Mouse (Mus musculus): ENCODE measurements around the gene Ankrd39. TPM values are rescaled to one million over a fixed set of nuclear protein-coding genes. Genes with fewer than 3 reads are reported as not detected.

Ankrd39 gene
- polyA plus RNA-seq, 1 experiment = 22.1 TPM

DNA sequence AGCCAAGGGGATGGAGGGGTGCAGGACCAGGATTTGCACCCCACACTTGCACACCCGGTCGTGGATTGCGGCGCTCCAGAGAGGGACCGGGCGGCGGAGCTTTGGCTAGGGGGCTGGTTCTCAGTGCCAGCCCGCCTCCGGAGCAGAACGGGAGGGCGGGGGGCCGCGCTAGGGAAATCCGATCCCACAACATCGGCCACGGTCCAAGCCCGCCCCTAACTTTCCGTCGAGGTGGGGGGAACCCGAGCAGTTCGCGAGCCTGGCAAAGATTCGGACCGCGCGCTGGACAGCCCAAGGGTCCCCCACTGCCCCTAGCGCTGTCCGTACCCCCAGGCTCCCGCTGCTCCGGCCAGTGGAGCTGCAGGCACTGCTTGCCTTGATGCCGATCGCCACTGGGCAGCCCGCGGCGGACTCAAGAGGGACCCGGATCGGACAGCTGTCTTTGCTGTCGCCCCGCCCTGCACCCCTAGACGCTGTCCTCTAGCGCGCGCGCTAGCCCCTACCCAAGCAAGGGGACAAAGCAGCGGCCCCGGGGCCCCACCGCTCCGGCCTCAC is 10.3 kb upstream of the Ankrd39 start:
- peak; percentile 59; the same call in 1 of the 2 replicates for TF ChIP-seq POLR2A (IDR thresholded peaks at IDR 0.05; ENCODE audit: borderline replicate concordance, extremely low read depth, low read depth, low read length)
- no peak for TF ChIP-seq CTCF (IDR thresholded peaks at IDR 0.05; ENCODE audit: insufficient read depth, low read length)
- peaks cover 29% of the 10 kb centered on the region for H3K4me1 ChIP-seq (ENCODE audit: control insufficient read depth, insufficient read depth, low read length)
- peak overlapping the region; percentile 96 for H3K4me3 ChIP-seq (replicated peaks; ENCODE audit: extremely low read depth, low read depth, low read length)
- peak; percentile 79 for DNase-seq
- 0% methylated on average over 48 of the region's 48 CpGs for WGBS

DNA sequence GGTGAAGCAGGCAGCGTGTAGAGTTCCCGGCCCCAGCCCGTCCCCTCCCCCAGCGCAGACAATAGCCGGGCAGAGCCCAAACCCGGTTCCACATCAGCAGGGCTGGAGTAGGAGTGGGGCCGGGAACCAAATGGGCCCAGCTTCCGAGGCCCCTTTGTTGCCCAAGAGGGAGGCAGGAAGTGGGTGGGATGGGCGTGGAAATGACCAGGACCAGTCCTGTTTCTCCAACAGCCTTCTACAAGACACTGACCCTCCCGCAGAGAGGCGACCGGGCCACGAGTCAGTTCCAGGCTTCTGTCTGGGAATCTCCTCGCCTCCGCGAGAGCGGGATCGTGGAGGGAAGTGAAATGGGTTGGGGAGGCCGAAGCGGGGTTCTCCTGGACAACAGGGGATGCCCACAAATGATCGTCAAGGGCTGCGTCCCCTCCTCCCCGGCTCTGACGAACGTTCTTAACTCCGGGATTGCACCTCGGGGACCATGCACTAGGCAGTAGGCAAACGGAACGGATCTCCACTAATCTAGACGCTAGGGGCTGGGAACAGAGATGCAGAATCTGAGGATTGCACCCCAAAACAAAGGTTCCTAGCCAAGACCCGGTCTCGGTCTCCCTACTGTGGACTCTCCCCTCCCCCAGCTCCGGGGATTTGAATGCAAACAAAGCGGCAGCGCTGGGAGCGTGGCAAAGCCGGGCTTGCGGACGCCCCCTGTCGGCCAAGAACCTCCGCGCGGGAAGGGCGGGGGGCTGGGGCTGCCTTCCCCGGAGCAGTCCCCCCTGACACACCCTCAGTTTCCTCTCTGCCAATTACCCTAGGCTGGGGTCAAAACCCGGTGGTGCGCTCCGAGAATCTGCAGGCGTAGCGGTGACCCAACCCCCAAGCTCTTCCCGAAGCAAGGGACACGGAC is 9.6 kb upstream of the Ankrd39 start:
- DNase-seq = peak; percentile 92
- peak overlapping the region; percentile 96 for H3K4me3 ChIP-seq (replicated peaks; ENCODE audit: extremely low read depth, low read depth, low read length)
- TF ChIP-seq CTCF (IDR thresholded peaks at IDR 0.05; ENCODE audit: insufficient read depth, low read length) = peak; percentile 20; the same call in 1 of the 2 replicates
- peak; percentile 99 for TF ChIP-seq POLR2A (IDR thresholded peaks at IDR 0.05; ENCODE audit: borderline replicate concordance, extremely low read depth, low read depth, low read length)
- WGBS = under 1% methylated on average over 52 of the region's 52 CpGs
- peaks cover 29% of the 10 kb centered on the region for H3K4me1 ChIP-seq (ENCODE audit: control insufficient read depth, insufficient read depth, low read length)

DNA sequence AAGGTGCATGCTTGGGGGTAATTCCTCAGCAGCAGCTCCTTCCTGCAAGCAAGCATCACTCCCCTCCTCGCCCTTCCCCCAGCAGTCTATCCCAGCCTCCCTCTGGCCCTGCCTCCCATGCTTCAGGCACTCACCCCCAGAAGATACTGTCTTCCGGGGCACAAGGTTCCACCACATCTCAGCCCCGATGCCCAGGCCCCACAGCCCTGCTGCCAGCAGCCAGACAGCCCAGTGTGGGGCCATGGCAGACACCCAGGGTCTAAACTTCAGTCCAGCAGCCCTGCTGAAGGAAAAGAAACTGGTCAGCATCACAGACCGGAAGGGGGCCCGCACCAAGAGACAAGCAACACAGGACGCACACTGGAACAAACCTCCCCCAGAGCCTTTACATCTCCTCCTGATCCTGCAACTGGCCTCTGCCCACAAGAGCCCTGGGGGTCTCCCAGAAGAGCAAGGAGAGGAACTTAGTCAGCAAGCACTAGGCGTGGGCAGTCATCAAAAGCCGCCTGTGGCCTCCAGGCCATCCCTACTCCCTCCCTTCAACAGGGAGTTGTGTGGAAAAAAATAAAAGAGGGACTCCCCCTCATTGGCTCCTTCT is 8.7 kb upstream of the Ankrd39 start:
- DNase-seq = no peak

DNA sequence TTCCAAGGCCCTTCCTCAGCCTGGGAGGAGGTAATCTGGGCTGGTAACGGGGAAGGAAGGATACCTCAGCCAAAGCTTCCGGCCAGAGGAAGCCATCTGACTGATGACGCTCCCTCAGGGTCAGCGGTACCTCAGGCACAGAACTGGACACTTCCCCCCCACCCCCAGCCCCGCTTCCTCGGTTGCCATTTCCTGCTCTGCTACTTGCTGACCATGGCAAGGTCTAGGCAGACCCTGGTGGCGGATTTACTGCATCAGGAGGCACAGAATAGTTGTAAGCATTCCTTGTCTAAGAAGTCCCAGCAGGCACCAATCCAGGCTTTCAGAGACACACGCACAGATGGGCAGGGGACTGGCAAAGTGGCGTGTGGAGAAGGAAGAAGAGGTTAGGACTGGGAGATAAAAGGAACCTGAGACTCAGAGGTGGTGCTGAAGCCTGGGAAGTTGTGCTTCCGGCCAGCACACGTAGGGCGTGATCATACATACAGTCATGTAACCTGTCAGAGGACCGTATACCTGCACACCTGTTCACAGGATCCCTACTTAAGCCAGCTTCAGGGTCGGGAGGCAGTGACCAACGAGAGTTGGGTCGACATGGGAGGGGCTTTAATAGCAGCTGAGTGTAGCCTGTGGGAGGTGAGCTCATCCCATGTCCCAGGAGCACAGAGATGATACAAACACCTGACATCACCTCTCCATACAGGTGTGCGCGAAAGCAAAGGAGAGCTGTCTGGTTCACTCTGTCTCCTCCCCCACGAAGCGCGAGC is 7.6 kb upstream of the Ankrd39 start:
- DNase-seq = no peak
- Histone ChIP-seq H3K4me3 (replicated peaks; ENCODE audit: extremely low read depth, low read depth, low read length) (no peak overlapping the region), H3K4me1 (ENCODE audit: control insufficient read depth, insufficient read depth, low read length) (peaks cover 29% of the 10 kb centered on the region)
- no peak for TF ChIP-seq CTCF (IDR thresholded peaks at IDR 0.05; ENCODE audit: insufficient read depth, low read length)
- no peak for TF ChIP-seq POLR2A (IDR thresholded peaks at IDR 0.05; ENCODE audit: borderline replicate concordance, extremely low read depth, low read depth, low read length)
- 44% methylated on average over 21 of the region's 21 CpGs for WGBS

More for the DNA sequence above, 8.7 kb upstream of the Ankrd39 start:
- peaks cover 29% of the 10 kb centered on the region for H3K4me1 ChIP-seq (ENCODE audit: control insufficient read depth, insufficient read depth, low read length)
- H3K4me3 ChIP-seq (replicated peaks; ENCODE audit: extremely low read depth, low read depth, low read length) = peak overlapping the region; percentile 96
- WGBS = 14% methylated on average over 8 of the region's 8 CpGs
- TF ChIP-seq POLR2A (IDR thresholded peaks at IDR 0.05; ENCODE audit: borderline replicate concordance, extremely low read depth, low read depth, low read length) = no peak
- TF ChIP-seq CTCF (IDR thresholded peaks at IDR 0.05; ENCODE audit: insufficient read depth, low read length) = no peak

DNA sequence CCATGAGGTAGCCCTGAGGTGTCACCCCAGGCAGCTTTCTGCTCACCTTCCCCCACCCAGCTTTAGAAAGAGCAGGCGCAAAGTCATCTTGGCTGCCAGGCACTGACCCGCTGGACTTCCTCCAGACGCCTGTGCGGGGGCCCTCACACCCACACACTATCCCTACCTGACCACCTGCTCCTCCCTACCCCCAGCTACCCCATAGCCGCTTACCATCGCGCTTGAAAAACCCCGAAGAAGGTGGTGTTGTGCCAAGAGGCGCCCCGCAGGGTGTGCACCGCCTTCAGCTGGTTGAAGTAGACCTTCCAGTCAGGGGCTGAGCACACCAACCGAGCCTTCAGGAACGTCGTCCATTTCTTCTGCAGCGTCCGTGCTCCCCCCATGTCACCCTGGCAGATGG is 5.3 kb upstream of the Ankrd39 start:
- H3K4me1 ChIP-seq (ENCODE audit: control insufficient read depth, insufficient read depth, low read length) = peaks cover 22% of the 10 kb centered on the region; the same call in 1 of the 2 replicates
- TF ChIP-seq CTCF (IDR thresholded peaks at IDR 0.05; ENCODE audit: insufficient read depth, low read length) (no peak), POLR2A (IDR thresholded peaks at IDR 0.05; ENCODE audit: borderline replicate concordance, extremely low read depth, low read depth, low read length) (no peak)
- no peak overlapping the region for H3K4me3 ChIP-seq (replicated peaks; ENCODE audit: extremely low read depth, low read depth, low read length)
- no peak for DNase-seq
- WGBS = 81% methylated on average over 16 of the region's 16 CpGs

DNA sequence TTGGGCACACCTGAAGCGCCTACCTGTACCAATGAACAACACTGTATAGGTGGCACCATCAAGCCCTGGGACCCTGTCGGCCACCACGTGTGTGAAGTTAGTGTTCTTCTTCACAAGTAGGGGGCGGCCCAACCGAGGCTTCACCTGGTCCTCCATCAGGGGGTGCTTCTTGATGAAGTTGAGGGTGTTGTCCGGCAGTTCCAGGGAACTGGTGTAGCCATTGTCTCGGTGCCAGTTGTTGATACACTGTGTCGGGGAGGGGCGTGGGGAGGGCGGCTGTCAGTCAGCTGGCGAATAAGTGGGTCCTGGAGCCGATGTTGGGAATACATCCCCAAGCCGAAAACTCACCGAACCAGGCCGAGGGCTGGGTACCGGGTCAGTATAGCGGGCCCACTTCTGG is 4.7 kb upstream of the Ankrd39 start:
- WGBS = 76% methylated on average over 17 of the region's 17 CpGs
- H3K4me3 ChIP-seq (replicated peaks; ENCODE audit: extremely low read depth, low read depth, low read length) = no peak overlapping the region
- DNase-seq = no peak
- H3K4me1 ChIP-seq (ENCODE audit: control insufficient read depth, insufficient read depth, low read length) = peaks cover 23% of the 10 kb centered on the region; the same call in 1 of the 2 replicates
- TF ChIP-seq CTCF (IDR thresholded peaks at IDR 0.05; ENCODE audit: insufficient read depth, low read length) (no peak), POLR2A (IDR thresholded peaks at IDR 0.05; ENCODE audit: borderline replicate concordance, extremely low read depth, low read depth, low read length) (no peak)

DNA sequence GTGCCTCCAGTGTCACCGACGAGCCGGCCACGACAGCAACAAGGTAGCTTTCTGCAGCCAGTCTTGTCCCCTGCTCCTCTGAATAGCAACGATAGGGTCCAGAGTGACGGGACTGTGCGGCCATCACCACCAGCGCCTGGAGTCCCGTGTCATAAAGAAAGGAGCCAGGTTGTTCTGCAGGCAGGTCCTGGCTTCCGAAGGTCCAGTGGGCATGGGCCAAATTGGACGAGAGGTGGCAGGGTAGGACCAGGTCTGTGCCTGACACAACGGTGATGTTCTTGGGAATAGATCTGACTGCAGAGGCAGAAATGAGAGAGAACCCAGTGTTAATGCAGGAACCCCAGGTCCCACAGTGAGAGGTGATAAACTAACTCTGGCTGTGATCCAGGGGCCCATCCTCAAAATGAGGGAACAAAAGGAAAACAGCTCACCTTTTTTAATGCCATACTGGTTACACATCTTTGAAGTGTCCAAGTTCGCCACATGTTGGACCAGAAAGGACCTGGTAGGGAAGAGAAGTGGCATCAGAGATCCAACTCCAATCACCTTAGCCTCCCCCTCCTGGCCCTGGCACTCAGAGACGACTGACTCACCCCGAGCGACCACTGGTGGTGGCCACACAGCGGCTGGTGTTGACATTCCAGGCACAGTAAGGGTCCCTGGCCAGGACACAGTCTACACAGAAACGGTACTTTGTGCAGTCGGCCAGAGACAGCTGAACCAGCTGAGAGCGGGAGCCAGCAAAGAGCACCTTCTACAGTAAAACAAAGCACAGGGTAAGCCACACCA is 3.0 kb upstream of the Ankrd39 start:
- 74% methylated on average over 20 of the region's 20 CpGs for WGBS
- DNase-seq = no peak
- Histone ChIP-seq H3K4me3 (replicated peaks; ENCODE audit: extremely low read depth, low read depth, low read length) (no peak overlapping the region), H3K4me1 (ENCODE audit: control insufficient read depth, insufficient read depth, low read length) (peaks cover 16% of the 10 kb centered on the region; the same call in 1 of the 2 replicates)
- 0 out of 2 replicates have a peak, but pooled peaks have one; percentile 5 for TF ChIP-seq CTCF (IDR thresholded peaks at IDR 0.05; ENCODE audit: insufficient read depth, low read length)
- no peak for TF ChIP-seq POLR2A (IDR thresholded peaks at IDR 0.05; ENCODE audit: borderline replicate concordance, extremely low read depth, low read depth, low read length)

GRCm38 (mm10) chr1:36549491-36549890 is 2.2 kb upstream of the Ankrd39 start:
- 73% methylated on average over 18 of the region's 18 CpGs for WGBS
- Histone ChIP-seq H3K4me3 (replicated peaks; ENCODE audit: extremely low read depth, low read depth, low read length) (no peak overlapping the region), H3K4me1 (ENCODE audit: control insufficient read depth, insufficient read depth, low read length) (peaks cover 9% of the 10 kb centered on the region; the same call in 1 of the 2 replicates)
- TF ChIP-seq POLR2A (IDR thresholded peaks at IDR 0.05; ENCODE audit: borderline replicate concordance, extremely low read depth, low read depth, low read length) (no peak), CTCF (IDR thresholded peaks at IDR 0.05; ENCODE audit: insufficient read depth, low read length) (no peak)
- no peak for DNase-seq

Measured in lung, adult 2 months (tissue).